Mouse (Mus musculus) embryonic facial prominence, embryonic 11.5 days (tissue): ENCODE data around the gene Snd1. TPM values are rescaled to one million over a fixed set of nuclear protein-coding genes. Genes with fewer than 3 reads are reported as not detected.

Source experiments
- ATAC-seq: fragments of 200-750 bp; cut with Nextera tagmentation; replicated peaks from 2 replicates; pipeline ENCODE4 v1.8.0; 2017; ENCODE audit warnings: low read depth; ENCODE audit not compliant: insufficient number of reproducible peaks, low FRiP score, low TSS enrichment
- DNase-seq: peaks from one replicate; pipeline ENCODE4 v3.0.0-alpha.2; 2015; ENCODE audit warnings: low spot score
- H3K27ac ChIP-seq: fragments of 300-500 bp; sonication (generic); replicated peaks from 2 replicates; pipeline ENCODE4 v1.5.1; 2014; ENCODE audit warnings: mild to moderate bottlenecking, low read depth, low read length, control low read depth
- H3K27me3 ChIP-seq: fragments of 300-500 bp; sonication (generic); 2 replicates; pipeline ENCODE4 v1.6.1; 2014; ENCODE audit warnings: mild to moderate bottlenecking, low read length, moderate library complexity, mixed read lengths; ENCODE audit not compliant: control insufficient read depth, insufficient read depth
- H3K36me3 ChIP-seq: fragments of 300-500 bp; sonication (generic); replicated peaks from 2 replicates; pipeline ENCODE4 v1.6.1; 2014; ENCODE audit warnings: low read depth, mild to moderate bottlenecking, low read length, moderate library complexity, mixed read lengths; ENCODE audit not compliant: control insufficient read depth, insufficient read depth
- H3K4me1 ChIP-seq: fragments of 300-500 bp; sonication (generic); 2 replicates; pipeline ENCODE4 v1.6.1; 2014; ENCODE audit warnings: low read length, mixed read lengths; ENCODE audit not compliant: control insufficient read depth, insufficient read depth
- H3K4me2 ChIP-seq: fragments of 300-500 bp; sonication (generic); 2 replicates; pipeline ENCODE4 v1.6.1; 2014; ENCODE audit warnings: low read depth, mild to moderate bottlenecking, control low read depth, low read length, moderate library complexity
- H3K4me3 ChIP-seq: fragments of 300-500 bp; sonication (generic); 2 replicates; pipeline ENCODE4 v1.5.1; 2014; ENCODE audit warnings: low read depth, low read length, control low read depth
- H3K9ac ChIP-seq: fragments of 300-500 bp; sonication (generic); replicated peaks from 2 replicates; pipeline ENCODE4 v1.6.1; 2014; ENCODE audit warnings: mild to moderate bottlenecking, control low read depth, low read length
- H3K9me3 ChIP-seq: fragments of 300-500 bp; sonication (generic); replicated peaks from 2 replicates; pipeline ENCODE4 v1.6.1; 2016; ENCODE audit warnings: mild to moderate bottlenecking, low read length, inconsistent platforms, mixed read lengths; ENCODE audit not compliant: control insufficient read depth
- WGBS: fragments of 180-500 bp; shearing (Covaris S2); extraction: QIAGEN DNeasy Blood & Tissue Kit; methylation state at CpG from one replicate; pipeline ENCODE4 v1.1.7; 2014; 5-methylcytosine and 5-hydroxymethylcytosine counted together
- polyA plus RNA-seq: library from polyadenylated mRNA; unstranded; fragments of >200 nt; fragmentation: Nextera tagmentation; extraction: Ambion mirVana; gene quantifications from 2 replicates; pipeline ENCODE4 v1.2.1, GENCODE M21; 2014

The Snd1 gene
- polyA plus RNA-seq, 1 experiment from 2014 or later = 92.6 TPM

GRCm38 (mm10) chr6:28848891-28849290, 374.0 kb downstream of the Snd1 start:
- DNase-seq = no peak
- Histone ChIP-seq H3K27me3 (no peaks in the 10 kb centered on the region), H3K9me3 (no peaks in the 10 kb centered on the region), H3K4me3 (no peak overlapping the region), H3K4me2 (no peak overlapping the region), H3K36me3 (no peaks in the 10 kb centered on the region), H3K9ac (no peak overlapping the region; the same call in 1 of the 2 replicates), H3K4me1 (peaks cover 8% of the 10 kb centered on the region; the same call in 1 of the 2 replicates), H3K27ac (no peak overlapping the region)
- ATAC-seq = no peak
- WGBS = 82% methylated on average over 9 of the region's 9 CpGs

GRCm38 (mm10) chr6:28849317-28849716, 374.4 kb downstream of the Snd1 start:
- Histone ChIP-seq H3K9me3 (no peaks in the 10 kb centered on the region), H3K4me3 (no peak overlapping the region), H3K4me2 (no peak overlapping the region), H3K36me3 (no peaks in the 10 kb centered on the region), H3K4me1 (peaks cover 8% of the 10 kb centered on the region; the same call in 1 of the 2 replicates), H3K9ac (no peak overlapping the region), H3K27me3 (no peaks in the 10 kb centered on the region), H3K27ac (no peak overlapping the region)
- no peak for ATAC-seq
- 47% methylated on average over 3 of the region's 3 CpGs for WGBS
- no peak for DNase-seq

- DNase-seq = no peak
- Histone ChIP-seq H3K9me3 (no peaks in the 10 kb centered on the region), H3K27me3 (no peaks in the 10 kb centered on the region), H3K9ac (no peak overlapping the region), H3K27ac (no peak overlapping the region), H3K4me1 (peaks cover 11% of the 10 kb centered on the region; the same call in 1 of the 2 replicates), H3K4me2 (no peak overlapping the region), H3K4me3 (no peak overlapping the region), H3K36me3 (no peaks in the 10 kb centered on the region)
- WGBS = 93% methylated on average over 9 of the region's 9 CpGs
- ATAC-seq = no peak
Measured at GRCm38 (mm10) chr6:28850326-28850900, 375.5 kb downstream of the Snd1 start.

- H3K4me3 ChIP-seq = no peak overlapping the region
- H3K36me3 ChIP-seq = no peaks in the 10 kb centered on the region
- H3K4me2 ChIP-seq = no peak overlapping the region
- H3K9ac ChIP-seq = no peak overlapping the region
- ATAC-seq (no peak), DNase-seq (no peak)
- 74% methylated on average over 7 of the region's 7 CpGs for WGBS
- no peaks in the 10 kb centered on the region for H3K9me3 ChIP-seq
- no peak overlapping the region for H3K27ac ChIP-seq
- H3K27me3 ChIP-seq = no peaks in the 10 kb centered on the region
- H3K4me1 ChIP-seq = peaks cover 13% of the 10 kb centered on the region; the same call in 1 of the 2 replicates
Measured at GRCm38 (mm10) chr6:28852342-28852741, 377.4 kb downstream of the Snd1 start.

- 42% methylated on average over 3 of the region's 3 CpGs for WGBS
- no peaks in the 10 kb centered on the region for H3K27me3 ChIP-seq
- H3K4me2 ChIP-seq = no peak overlapping the region
- H3K27ac ChIP-seq = no peak overlapping the region
- ATAC-seq (no peak), DNase-seq (no peak)
- H3K9ac ChIP-seq = no peak overlapping the region
- H3K4me1 ChIP-seq = peaks cover 7% of the 10 kb centered on the region; the same call in 1 of the 2 replicates
- no peaks in the 10 kb centered on the region for H3K36me3 ChIP-seq
- no peak overlapping the region for H3K4me3 ChIP-seq
- H3K9me3 ChIP-seq = no peaks in the 10 kb centered on the region
Measured at GRCm38 (mm10) chr6:28853164-28853563, 378.2 kb downstream of the Snd1 start.

- Histone ChIP-seq H3K27me3 (no peaks in the 10 kb centered on the region), H3K9ac (no peak overlapping the region), H3K36me3 (no peaks in the 10 kb centered on the region), H3K9me3 (no peaks in the 10 kb centered on the region), H3K27ac (no peak overlapping the region), H3K4me3 (no peak overlapping the region), H3K4me2 (no peak overlapping the region), H3K4me1 (peaks cover 7% of the 10 kb centered on the region; the same call in 1 of the 2 replicates)
- WGBS = 6% methylated on average over 2 of the region's 2 CpGs
- no peak for DNase-seq
- no peak for ATAC-seq
Measured at GRCm38 (mm10) chr6:28853654-28854053, 378.7 kb downstream of the Snd1 start.

GRCm38 (mm10) chr6:28854598-28854997, 379.7 kb downstream of the Snd1 start:
- Histone ChIP-seq H3K9me3 (no peaks in the 10 kb centered on the region), H3K36me3 (no peaks in the 10 kb centered on the region), H3K27ac (no peak overlapping the region), H3K9ac (no peak overlapping the region), H3K27me3 (no peaks in the 10 kb centered on the region), H3K4me1 (peaks cover 7% of the 10 kb centered on the region; the same call in 1 of the 2 replicates), H3K4me2 (no peak overlapping the region), H3K4me3 (no peak overlapping the region)
- DNase-seq (no peak), ATAC-seq (no peak)
- WGBS = 43% methylated on average over 8 of the region's 8 CpGs

GRCm38 (mm10) chr6:28855442-28855841, 380.5 kb downstream of the Snd1 start:
- no peak overlapping the region for H3K27ac ChIP-seq
- H3K9me3 ChIP-seq = no peaks in the 10 kb centered on the region
- H3K9ac ChIP-seq = no peak overlapping the region
- WGBS = 22% methylated on average over 3 of the region's 3 CpGs
- no peak overlapping the region for H3K4me2 ChIP-seq
- H3K4me3 ChIP-seq = no peak overlapping the region
- DNase-seq (no peak), ATAC-seq (no peak)
- H3K4me1 ChIP-seq = peaks cover 7% of the 10 kb centered on the region; the same call in 1 of the 2 replicates
- H3K36me3 ChIP-seq = no peaks in the 10 kb centered on the region
- no peaks in the 10 kb centered on the region for H3K27me3 ChIP-seq
